Comparison of ENCODE assay signal across 20 mouse cellular contexts in genomic region chr14:57268900-57269299, GRCm38 (mm10).
"Had no signal": no experiment of that assay in that cellular context is flagged by ENCODE, and none has a peak within 500 bp of the region (broad histone marks: within the 10 kb centered on the region; RNA-seq: fewer than 3 reads in every experiment).

No protein-coding gene starts in this region.

- H3K27ac ChIP-seq: heart, adult 2 months; heart, embryonic 13.5 days; heart, embryonic 15.5 days; hindbrain, embryonic 13.5 days; hindbrain, embryonic 15.5 days; hindbrain, postnatal 0 days; limb, embryonic 13.5 days; limb, embryonic 15.5 days; liver, embryonic 12.5 days had no signal

- H3K4me2 ChIP-seq: heart, embryonic 11.5 days; heart, embryonic 13.5 days; heart, embryonic 15.5 days; hindbrain, embryonic 13.5 days; hindbrain, embryonic 15.5 days; limb, embryonic 13.5 days; limb, embryonic 15.5 days; liver, embryonic 12.5 days had no signal

- H3K9ac ChIP-seq: heart, embryonic 13.5 days; heart, embryonic 15.5 days; hindbrain, embryonic 13.5 days; hindbrain, embryonic 15.5 days; limb, embryonic 13.5 days; limb, embryonic 15.5 days; liver, embryonic 12.5 days had no signal

- H3K27me3 ChIP-seq: heart, embryonic 13.5 days; heart, embryonic 15.5 days; hindbrain, embryonic 13.5 days; hindbrain, embryonic 15.5 days; limb, embryonic 13.5 days; limb, embryonic 15.5 days; liver, embryonic 12.5 days had no signal

- H3K9me3 ChIP-seq: heart, embryonic 13.5 days; heart, embryonic 15.5 days; hindbrain, embryonic 13.5 days; hindbrain, embryonic 15.5 days; limb, embryonic 13.5 days; limb, embryonic 15.5 days; liver, embryonic 12.5 days had no signal

- H3K4me1 ChIP-seq: heart, embryonic 15.5 days; hindbrain, embryonic 13.5 days; hindbrain, embryonic 15.5 days; limb, embryonic 13.5 days; limb, embryonic 15.5 days; liver, embryonic 12.5 days had no signal

- DNase-seq: gastrocnemius, postnatal 14 days; gastrocnemius, postnatal 36 days; heart, adult 11 months; heart, adult 2 months; heart, postnatal 14 days; heart, postnatal 36 days; kidney, adult 18-20 months; kidney, postnatal 10 days; layer of hippocampus, adult 9-11 months; layer of hippocampus, postnatal 36 days; left cerebral cortex, postnatal 4 days had no signal

- H3K36me3 ChIP-seq: heart, embryonic 13.5 days; heart, embryonic 15.5 days; hindbrain, embryonic 13.5 days; hindbrain, embryonic 15.5 days; limb, embryonic 13.5 days; limb, embryonic 15.5 days; liver, embryonic 12.5 days had no signal

- H3K4me3 ChIP-seq: heart, adult 2 months; heart, embryonic 13.5 days; heart, embryonic 15.5 days; hindbrain, embryonic 13.5 days; hindbrain, embryonic 15.5 days; limb, embryonic 13.5 days; limb, embryonic 15.5 days; liver, embryonic 12.5 days had no signal

- ATAC-seq: hindbrain, postnatal 0 days; liver, embryonic 12.5 days had no signal
